Mouse (Mus musculus) ovary, adult 2 months (tissue): Measurements from ENCODE around the gene Pigm. TPM values are rescaled to one million over a fixed set of nuclear protein-coding genes. Genes with fewer than 3 reads are reported as not detected.

ENCODE experiments used
- polyA plus RNA-seq: library from polyadenylated mRNA; depleted of rRNA; stranded (reverse); fragments of >200 nt; gene quantifications from 2 replicates; pipeline ENCODE4 v1.2.3, GENCODE M21; 2012; rRNA removed

Pigm gene
- polyA plus RNA-seq = 12.9 and 13.4 TPM in 2 replicates

DNA sequence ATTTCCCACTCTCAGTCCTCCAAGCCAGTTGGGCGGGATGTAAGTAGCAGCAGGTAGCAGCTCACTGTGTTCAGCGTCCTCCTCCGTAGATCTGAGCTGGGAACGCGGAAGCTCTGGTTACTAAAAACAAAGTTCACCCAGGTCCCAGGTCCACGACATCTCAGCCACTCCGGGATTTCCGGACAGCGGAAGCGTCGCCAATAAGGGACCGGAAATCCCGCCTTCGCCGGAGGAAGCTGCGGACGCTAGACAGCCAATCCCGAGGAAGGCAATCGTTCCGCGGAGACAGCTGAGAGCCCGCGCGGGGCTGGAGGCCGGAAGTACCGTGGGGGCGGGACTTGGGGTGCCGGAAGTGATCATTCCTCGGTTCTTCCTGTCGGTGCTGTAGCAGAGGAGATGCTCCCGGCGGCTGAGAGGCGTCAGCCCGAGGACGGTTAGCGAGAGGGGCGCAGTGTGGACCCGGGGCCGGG is at the start of gene Pigm:
Gene Pigm, plus strand, starts transcription at position 349 of the 470 bp plus-strand sequence.

DNA sequence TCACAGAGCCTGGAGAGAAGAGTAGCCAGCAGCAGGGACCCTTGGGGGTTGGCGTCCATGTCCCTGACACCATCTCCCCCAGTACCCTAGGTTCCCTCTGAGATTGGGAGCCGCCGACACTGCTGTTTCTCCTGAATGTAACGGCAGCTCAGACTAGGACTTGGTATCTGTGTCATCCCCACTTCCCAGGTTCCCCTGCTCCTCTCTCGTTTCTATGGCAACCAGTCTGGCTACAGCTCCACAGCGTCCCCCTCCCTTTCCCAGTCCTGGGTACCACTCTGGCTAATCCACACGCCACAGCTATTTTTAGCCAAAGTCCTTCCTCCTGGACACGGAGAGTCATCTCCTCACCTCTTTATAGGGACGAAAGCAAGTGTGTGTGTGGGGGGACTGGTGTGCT is 47.2 kb upstream of the Pigm start, which contains the start of gene Kcnj9:
Gene Kcnj9, minus strand, starts transcription at position 188 of the 400 bp plus-strand sequence.

DNA sequence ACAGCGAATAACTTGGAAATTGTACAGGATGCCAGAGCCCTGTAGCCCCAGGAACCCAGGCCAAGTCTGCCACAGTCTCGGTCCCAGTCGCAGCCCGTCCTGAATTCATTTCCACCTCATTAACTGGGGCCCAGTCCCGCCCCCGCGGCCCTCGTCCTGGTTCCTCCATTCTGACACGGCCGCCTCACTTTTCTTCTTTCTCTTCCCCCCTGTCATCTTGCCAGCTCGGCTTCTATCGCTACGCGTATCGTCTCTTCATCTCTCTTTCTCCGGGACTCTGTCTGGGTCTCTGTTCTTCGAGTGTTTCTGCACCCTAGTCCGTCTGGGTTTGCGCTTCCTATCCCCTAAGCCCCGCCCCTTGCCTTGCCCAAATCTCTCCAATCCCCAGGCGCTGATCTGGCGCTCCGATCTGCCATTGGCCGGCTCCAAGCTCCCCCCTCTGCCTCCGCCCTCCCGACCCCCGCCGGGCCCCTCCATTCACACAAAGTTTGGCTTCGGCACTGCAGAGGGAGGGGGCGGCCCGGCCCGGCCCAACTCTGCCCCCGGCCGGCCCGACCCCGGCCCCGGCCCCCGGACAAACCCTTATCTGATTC is 35.5 kb upstream of the Pigm start, which contains the start of gene Kcnj10:
Gene Kcnj10, plus strand, starts transcription at position 482 of the 593 bp plus-strand sequence.

Other genes starting within 250 kb of the Pigm start
- gene Pex19, start 249.8 kb upstream of the Pigm start, polyA plus RNA-seq = 82.2 and 100.0 TPM in 2 replicates
- gene Dcaf8, start 228.5 kb upstream of the Pigm start, polyA plus RNA-seq = 91.8 and 97.8 TPM in 2 replicates
- gene Pea15a, start 169.7 kb upstream of the Pigm start, polyA plus RNA-seq = 57.2 and 67.0 TPM in 2 replicates
- gene Casq1, start 156.7 kb upstream of the Pigm start, polyA plus RNA-seq = 5.3 and 6.4 TPM in 2 replicates
- gene Atp1a4, start 118.1 kb upstream of the Pigm start, polyA plus RNA-seq = 0.09 and 0.45 TPM in 2 replicates
- 327 and 349 TPM in 2 replicates for gene Igsf8, start 114.9 kb upstream of the Pigm start, polyA plus RNA-seq
- gene Atp1a2, start 78.5 kb upstream of the Pigm start, polyA plus RNA-seq = 36.8 and 41.8 TPM in 2 replicates
- gene Kcnj9, start 47.2 kb upstream of the Pigm start, polyA plus RNA-seq = 0.23 and 0.35 TPM in 2 replicates
- 0.27 and 0.58 TPM in 2 replicates for gene Kcnj10, start 35.3 kb upstream of the Pigm start, polyA plus RNA-seq
- 5.0 and 5.8 TPM in 2 replicates for gene Slamf9, start 98.8 kb downstream of the Pigm start, polyA plus RNA-seq
- gene Igsf9, start 105.2 kb downstream of the Pigm start, polyA plus RNA-seq = 19.2 and 22.5 TPM in 2 replicates
- 181 and 242 TPM in 2 replicates for gene Tagln2, start 123.5 kb downstream of the Pigm start, polyA plus RNA-seq
- gene Cfap45, start 144.3 kb downstream of the Pigm start, polyA plus RNA-seq = 7.5 and 7.7 TPM in 2 replicates
- gene Vsig8, start 179.4 kb downstream of the Pigm start, polyA plus RNA-seq = 0.76 and 1.2 TPM in 2 replicates
- gene Slamf8, start 214.0 kb downstream of the Pigm start, polyA plus RNA-seq = 2.8 TPM in 2 replicates
- not detected in 2 replicates for gene Fcrl6, start 226.0 kb downstream of the Pigm start, polyA plus RNA-seq